Mouse (Mus musculus): Measurements from ENCODE around the gene Bloc1s4.

Bloc1s4 gene

GRCm38 (mm10) chr5:36739829-36740228 is 8.6 kb downstream of the Bloc1s4 start:
- DNase-seq (ENCODE audit: low spot score): no peak

GRCm38 (mm10) chr5:36738799-36739615 is 9.4 kb downstream of the Bloc1s4 start:
- DNase-seq (ENCODE audit: low spot score): peak; percentile 76

- DNase-seq (ENCODE audit: low spot score): no peak
Observed at GRCm38 (mm10) chr5:36737765-36738164, 10.7 kb downstream of the Bloc1s4 start.

GRCm38 (mm10) chr5:36736009-36736408 is 12.4 kb downstream of the Bloc1s4 start:
- no peak for DNase-seq (ENCODE audit: low spot score)

GRCm38 (mm10) chr5:36735106-36735505 is 13.3 kb downstream of the Bloc1s4 start:
- no peak for DNase-seq (ENCODE audit: low spot score)

GRCm38 (mm10) chr5:36733405-36733804 is 15.0 kb downstream of the Bloc1s4 start:
- DNase-seq (ENCODE audit: low spot score): no peak

- DNase-seq (ENCODE audit: low spot score): no peak
Observed at GRCm38 (mm10) chr5:36731901-36732652, 16.4 kb downstream of the Bloc1s4 start.

- DNase-seq (ENCODE audit: low spot score): no peak
Observed at GRCm38 (mm10) chr5:36730689-36731088, 17.8 kb downstream of the Bloc1s4 start.

- DNase-seq (ENCODE audit: low spot score): no peak
Observed at GRCm38 (mm10) chr5:36729923-36730322, 18.5 kb downstream of the Bloc1s4 start.

GRCm38 (mm10) chr5:36729086-36729473 is 19.4 kb downstream of the Bloc1s4 start:
- no peak for DNase-seq (ENCODE audit: low spot score)

GRCm38 (mm10) chr5:36728403-36729085 is 19.9 kb downstream of the Bloc1s4 start:
- no peak for DNase-seq (ENCODE audit: low spot score)

- DNase-seq (ENCODE audit: low spot score): no peak
Observed at GRCm38 (mm10) chr5:36727776-36728175, 20.7 kb downstream of the Bloc1s4 start.

GRCm38 (mm10) chr5:36727136-36727535 is 21.3 kb downstream of the Bloc1s4 start:
- no peak for DNase-seq (ENCODE audit: low spot score)

- DNase-seq (ENCODE audit: low spot score): no peak
Observed at GRCm38 (mm10) chr5:36726387-36726801, 22.1 kb downstream of the Bloc1s4 start.

- no peak for DNase-seq (ENCODE audit: low spot score)
Observed at GRCm38 (mm10) chr5:36725861-36726260, 22.6 kb downstream of the Bloc1s4 start.

- DNase-seq (ENCODE audit: low spot score): no peak
Observed at GRCm38 (mm10) chr5:36724274-36724673, 24.2 kb downstream of the Bloc1s4 start.

GRCm38 (mm10) chr5:36723356-36723755 is 25.1 kb downstream of the Bloc1s4 start:
- no peak for DNase-seq (ENCODE audit: low spot score)

GRCm38 (mm10) chr5:36722415-36722856 is 26.0 kb downstream of the Bloc1s4 start:
- DNase-seq (ENCODE audit: low spot score): no peak

- DNase-seq (ENCODE audit: low spot score): no peak
Observed at GRCm38 (mm10) chr5:36720710-36721375, 27.6 kb downstream of the Bloc1s4 start.

GRCm38 (mm10) chr5:36720219-36720618 is 28.2 kb downstream of the Bloc1s4 start:
- DNase-seq (ENCODE audit: low spot score): no peak

- no peak for DNase-seq (ENCODE audit: low spot score)
Observed at GRCm38 (mm10) chr5:36719601-36720000, 28.8 kb downstream of the Bloc1s4 start.

GRCm38 (mm10) chr5:36719135-36719534 is 29.3 kb downstream of the Bloc1s4 start:
- no peak for DNase-seq (ENCODE audit: low spot score)

All from left cerebral cortex, adult 11 months (tissue).